Mouse (Mus musculus) cerebellum, postnatal 25 days (tissue): ENCODE data around the gene Pan3.
A peak's percentile ranks its signal among the peaks of the same experiment; 100 is the strongest.

ENCODE experiments used
- DNase-seq, 2 experiments: peaks; one replicate each; pipeline ENCODE4 v3.0.0; 2021; ENCODE audit warnings: mixed read lengths in 2 of 2

Gene Pan3

GRCm38 (mm10) chr5:147484142-147484541 is 54.2 kb downstream of the Pan3 start:
- DNase-seq = peak in 1 of 2 experiments; percentile 53

- DNase-seq = no peak
These were observed 59.3 kb downstream of the Pan3 start for GRCm38 (mm10) chr5:147489226-147489625.

- DNase-seq = no peak
These were observed 60.9 kb downstream of the Pan3 start for GRCm38 (mm10) chr5:147490907-147491306.

- no peak for DNase-seq
These were observed 62.5 kb downstream of the Pan3 start for GRCm38 (mm10) chr5:147492511-147492910.

- DNase-seq = no peak
These were observed 63.2 kb downstream of the Pan3 start for GRCm38 (mm10) chr5:147493205-147493604.

GRCm38 (mm10) chr5:147493685-147494084 is 63.7 kb downstream of the Pan3 start:
- no peak for DNase-seq

GRCm38 (mm10) chr5:147494388-147494787 is 64.4 kb downstream of the Pan3 start:
- DNase-seq = no peak

- DNase-seq = no peak
These were observed 64.9 kb downstream of the Pan3 start for GRCm38 (mm10) chr5:147494791-147495376.

- DNase-seq = peak; percentile 53 to 71
These were observed 66.0 kb downstream of the Pan3 start for GRCm38 (mm10) chr5:147495961-147496360.

- peak in 1 of 2 experiments; percentile 37 for DNase-seq
These were observed 67.0 kb downstream of the Pan3 start for GRCm38 (mm10) chr5:147496921-147497320.

- DNase-seq = no peak
These were observed 67.8 kb downstream of the Pan3 start for GRCm38 (mm10) chr5:147497714-147498113.

- DNase-seq = no peak
These were observed 71.6 kb downstream of the Pan3 start for GRCm38 (mm10) chr5:147501456-147501998.

GRCm38 (mm10) chr5:147502921-147503320 is 73.0 kb downstream of the Pan3 start:
- DNase-seq = no peak

GRCm38 (mm10) chr5:147511350-147511749 is 81.4 kb downstream of the Pan3 start:
- DNase-seq = no peak

- no peak for DNase-seq
These were observed 97.0 kb downstream of the Pan3 start for GRCm38 (mm10) chr5:147527006-147527405.

GRCm38 (mm10) chr5:147527788-147528187 is 97.8 kb downstream of the Pan3 start:
- no peak for DNase-seq

- DNase-seq = no peak
These were observed 102.1 kb downstream of the Pan3 start for GRCm38 (mm10) chr5:147532031-147532430.

- no peak for DNase-seq
These were observed 109.4 kb downstream of the Pan3 start for GRCm38 (mm10) chr5:147539409-147539808.

- no peak for DNase-seq
These were observed 109.9 kb downstream of the Pan3 start for GRCm38 (mm10) chr5:147539815-147540214.

- no peak for DNase-seq
These were observed 112.3 kb downstream of the Pan3 start for GRCm38 (mm10) chr5:147542291-147542690.

- DNase-seq = peak; percentile 25 to 52
These were observed 115.8 kb downstream of the Pan3 start for GRCm38 (mm10) chr5:147545731-147546241.

GRCm38 (mm10) chr5:147549016-147549755 is 119.2 kb downstream of the Pan3 start:
- no peak for DNase-seq

- DNase-seq = no peak
These were observed 122.1 kb downstream of the Pan3 start for GRCm38 (mm10) chr5:147551879-147552627.
